Mouse (Mus musculus) mouse embryonic stem cell (cell line): Measurements from ENCODE around the gene Zfp768.
"Not testable (repeated sequence)": the region's sequence is repeated elsewhere in the genome, so short reads cannot be mapped to it uniquely, and the experiment has no call there.

ENCODE experiments used
- in situ Hi-C, 2 experiments: fragments of 300-500 bp; cut with MboI; formaldehyde crosslinking; loops; 1 replicate in 1 of 2; 3 replicates in 1 of 2; pipeline ENCODE4 v1.14.3; 2019 to 2020; ENCODE audit warnings: low sequenced_read_pairs in 2 of 2, low pct_unique_long_range_greater_than_20kb in 1 of 2, mixed read lengths in 1 of 2; ENCODE audit not compliant: unreplicated experiment in 1 of 2

Gene Zfp768

DNA sequence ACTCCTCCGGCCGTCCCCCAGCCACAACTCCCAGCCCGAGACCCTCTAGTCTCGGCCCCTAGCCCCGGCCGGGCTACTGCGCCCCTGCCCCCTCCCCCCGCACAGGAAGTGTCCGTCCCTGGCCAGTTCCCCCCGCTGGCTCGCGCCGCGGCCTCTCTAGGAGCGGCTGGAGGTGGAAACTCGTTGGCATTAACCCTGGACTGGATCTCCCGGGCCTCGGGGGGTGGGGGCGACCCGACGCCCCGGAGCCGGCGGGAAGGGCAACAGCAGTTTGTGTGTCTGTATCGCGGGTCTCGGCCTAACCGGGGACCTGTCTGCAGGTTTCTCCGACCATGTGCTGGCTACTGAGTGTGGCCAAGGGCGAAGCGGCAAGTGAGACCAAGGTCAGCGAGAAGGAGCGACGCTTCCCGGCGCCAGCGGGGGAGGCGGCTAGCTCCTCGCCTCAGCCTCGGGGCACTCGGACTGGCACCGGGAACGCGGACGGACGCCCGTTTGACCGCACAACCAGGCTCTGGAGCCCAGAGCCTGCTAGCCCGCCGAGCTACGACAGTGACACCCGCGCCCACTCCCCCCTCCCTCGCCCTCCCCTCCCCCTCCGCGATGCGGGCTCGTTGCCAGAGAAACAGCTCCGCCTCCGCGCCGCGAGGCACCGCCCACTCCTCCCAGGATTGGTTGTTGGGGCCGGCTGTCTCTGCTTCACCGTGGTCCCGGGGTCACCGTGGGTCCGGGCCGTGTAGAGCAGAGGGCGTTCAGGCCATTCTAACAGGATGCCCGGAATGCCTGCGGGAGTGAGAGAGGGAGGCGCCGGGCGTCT, at the start of gene Zfp768:
Gene Zfp768, minus strand, starts transcription at position 78 of the 814 bp plus-strand sequence.
- in situ Hi-C loops = no loop called here

DNA sequence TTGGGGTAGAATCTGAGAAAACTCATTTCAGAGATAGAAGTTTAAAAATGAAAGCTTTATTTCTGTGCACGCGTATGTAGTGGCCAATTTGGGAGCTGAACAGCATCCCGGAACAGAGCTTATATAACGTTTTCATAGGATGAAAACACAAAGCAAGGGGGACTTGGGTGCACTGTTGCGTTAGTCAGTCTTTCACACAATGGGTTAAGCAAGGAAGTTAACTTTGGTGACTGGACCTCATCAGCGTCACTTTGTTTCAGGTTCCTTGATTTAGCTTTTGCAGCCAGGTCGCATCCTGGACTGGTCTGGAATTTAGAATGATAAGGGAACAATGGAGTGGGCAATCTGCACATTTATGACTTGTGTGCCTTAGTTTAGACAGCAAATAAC, 48.5 kb upstream of the Zfp768 start:
- in situ Hi-C loops = no loop called here

DNA sequence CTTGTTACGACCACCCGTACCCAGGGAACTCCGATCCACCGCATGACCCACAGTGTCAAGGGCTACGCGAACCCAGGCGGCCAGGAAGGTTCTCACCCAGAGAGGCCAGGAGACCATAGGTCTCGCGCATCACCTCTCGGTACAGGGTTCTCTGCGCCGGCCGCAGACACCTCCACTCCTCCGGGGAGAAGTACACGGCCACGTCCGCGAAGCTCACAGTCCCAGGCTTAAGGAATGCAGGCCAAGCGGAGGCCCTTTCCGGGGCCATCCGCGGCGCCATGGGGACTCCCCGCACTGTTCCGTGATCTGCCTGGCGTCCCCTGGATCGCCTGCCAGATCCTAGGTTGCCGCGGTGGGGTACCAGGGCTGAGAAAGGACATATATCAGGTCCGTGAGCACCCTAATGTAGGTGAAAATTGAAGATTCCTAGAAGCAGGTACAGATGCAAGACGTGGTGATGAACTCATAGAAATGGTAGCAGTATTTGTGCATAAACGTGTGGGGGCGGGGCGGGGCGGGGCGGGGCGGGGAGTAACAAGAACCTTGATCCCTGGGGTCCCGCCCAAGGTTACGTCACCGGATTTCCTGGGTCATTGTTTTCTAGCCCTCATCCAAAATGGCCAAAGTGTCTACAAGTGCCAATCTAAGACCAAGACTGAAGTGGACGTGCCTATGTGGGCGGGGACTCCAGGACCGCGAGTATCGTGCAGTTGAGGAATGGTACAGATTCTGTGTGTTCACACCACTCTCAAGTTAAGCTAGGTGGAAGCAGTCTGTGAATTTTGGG, 48.0 kb upstream of the Zfp768 start, which contains the start of gene E430018J23Rik:
Gene E430018J23Rik, minus strand, starts transcription at position 473 of the 787 bp plus-strand sequence.
- in situ Hi-C loops = no loop called here

DNA sequence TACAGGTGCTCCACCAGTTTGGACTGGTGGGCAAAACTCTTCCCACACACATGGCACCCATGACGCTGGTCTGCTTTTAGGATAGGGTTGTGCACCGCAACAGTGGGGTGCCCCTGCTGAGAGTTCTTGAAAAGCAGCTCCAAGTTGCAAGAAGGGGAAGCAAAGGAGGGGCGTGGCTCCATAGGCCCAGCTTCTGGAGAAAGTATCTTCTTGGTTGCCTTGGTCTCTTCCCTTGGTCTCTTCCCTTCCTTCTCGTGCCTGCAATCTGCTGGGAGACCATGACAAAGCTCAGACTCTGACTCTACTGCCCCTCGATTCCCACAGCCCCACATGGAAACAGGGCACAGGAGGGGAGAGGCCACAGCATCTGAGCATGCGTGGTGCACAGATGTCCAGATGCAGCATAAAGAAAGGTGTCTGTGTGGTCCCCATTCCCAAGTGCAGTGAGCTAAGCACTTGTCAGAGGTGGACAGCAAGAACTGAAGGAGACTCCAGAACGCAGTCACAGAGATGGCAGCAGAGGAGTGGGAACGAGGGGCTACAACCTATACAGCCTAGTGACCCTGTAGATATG, 46.9 kb upstream of the Zfp768 start:
- in situ Hi-C loops = no loop called here

DNA sequence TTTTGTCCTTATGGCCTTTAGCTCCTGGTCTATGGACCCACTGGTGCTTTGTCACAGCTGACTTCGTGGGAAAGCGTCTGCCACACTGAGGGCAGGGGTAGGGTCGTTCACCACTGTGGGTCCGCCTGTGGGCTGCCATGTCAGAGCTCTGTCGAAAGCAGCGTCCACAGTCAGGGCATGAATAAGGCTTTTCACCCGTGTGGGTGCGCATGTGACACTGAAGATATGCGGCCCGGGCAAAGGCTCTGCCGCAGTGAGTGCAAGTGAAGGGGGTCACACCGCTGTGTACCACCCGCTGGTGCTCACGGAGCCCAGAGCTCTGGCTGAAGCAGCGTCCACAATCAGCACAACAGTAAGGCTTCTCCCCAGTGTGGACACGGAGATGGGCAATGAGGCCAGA, 46.1 kb upstream of the Zfp768 start:
- in situ Hi-C loops = no loop called here

DNA sequence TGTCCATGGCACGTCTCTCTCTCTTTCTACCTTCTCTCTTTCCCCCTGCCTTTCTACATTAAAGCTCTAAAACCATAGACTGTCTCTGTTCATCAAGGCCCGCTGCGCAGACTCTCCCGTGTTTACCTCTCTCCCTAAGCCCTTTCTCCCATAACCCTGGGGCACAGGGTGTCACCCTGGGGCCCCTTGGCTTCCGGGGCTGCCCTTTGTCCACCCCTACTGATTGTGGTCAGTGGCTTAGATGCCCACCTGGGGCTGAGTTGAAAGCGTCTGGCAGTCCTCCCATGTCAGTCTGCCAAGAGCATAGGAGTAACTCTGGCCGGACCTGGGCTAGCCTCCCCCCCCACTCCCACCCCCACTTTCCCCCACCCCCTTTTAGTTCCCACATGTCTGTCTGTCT, 44.9 kb upstream of the Zfp768 start:
- in situ Hi-C loops = no loop called here

DNA sequence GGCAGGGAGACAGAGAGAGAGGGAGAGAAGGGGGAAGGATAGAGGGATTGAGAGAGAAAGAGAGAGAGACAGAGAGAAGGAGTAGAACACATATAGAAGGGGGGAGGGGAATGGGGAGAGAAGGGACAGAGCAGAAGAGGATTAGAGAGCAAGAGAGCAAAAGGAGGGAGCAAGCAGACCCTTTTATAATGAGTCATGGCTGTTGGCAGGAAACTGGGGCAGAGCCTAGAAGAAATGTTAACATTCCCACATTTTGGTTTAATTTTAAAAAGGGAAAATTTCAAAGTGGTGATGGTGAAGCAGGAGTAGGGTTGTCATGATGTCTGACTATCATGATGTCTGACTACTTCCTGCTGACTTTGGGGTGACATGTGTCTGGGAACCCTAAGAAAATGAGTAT, 42.8 kb upstream of the Zfp768 start:
- in situ Hi-C loops = not testable (repeated sequence)

DNA sequence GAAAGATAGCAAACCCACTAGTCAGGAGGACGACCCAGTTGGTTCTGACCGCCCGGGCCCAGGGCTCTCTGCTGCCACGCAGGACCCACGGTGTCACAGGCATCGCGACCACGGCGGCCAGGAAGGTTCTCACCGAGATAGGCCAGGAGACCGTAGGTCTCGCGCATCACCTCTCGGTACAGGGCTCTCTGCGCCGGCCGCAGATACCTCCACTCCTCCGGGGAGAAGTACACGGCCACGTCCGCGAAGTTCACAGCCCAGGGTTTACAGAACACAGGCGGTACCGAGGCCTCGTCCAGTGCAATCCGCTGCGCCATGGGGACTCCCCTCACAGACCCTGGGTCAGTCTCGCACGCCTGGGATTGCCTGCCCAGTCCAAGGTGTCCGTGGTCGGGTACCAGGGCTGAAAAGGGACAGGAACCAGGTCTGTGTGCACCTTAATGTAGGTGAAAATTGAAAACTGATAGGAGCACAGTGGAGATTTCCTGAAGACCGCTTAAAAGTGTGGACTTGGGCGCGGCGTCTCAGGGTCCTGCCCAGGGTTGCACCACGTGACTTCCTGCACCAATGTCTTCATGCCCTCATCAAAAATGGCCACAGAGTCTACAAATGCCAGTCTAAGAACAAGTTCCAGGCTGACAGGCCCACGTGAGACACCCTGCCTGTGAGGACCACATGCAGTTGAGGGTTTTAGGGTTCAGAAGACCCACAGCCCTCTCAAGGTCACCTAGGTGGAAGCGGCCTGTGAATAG, 41.4 kb upstream of the Zfp768 start, which contains the start of gene 9130019O22Rik:
Gene 9130019O22Rik, minus strand, starts transcription at position 526 of the 752 bp plus-strand sequence.
- in situ Hi-C loops = no loop called here

DNA sequence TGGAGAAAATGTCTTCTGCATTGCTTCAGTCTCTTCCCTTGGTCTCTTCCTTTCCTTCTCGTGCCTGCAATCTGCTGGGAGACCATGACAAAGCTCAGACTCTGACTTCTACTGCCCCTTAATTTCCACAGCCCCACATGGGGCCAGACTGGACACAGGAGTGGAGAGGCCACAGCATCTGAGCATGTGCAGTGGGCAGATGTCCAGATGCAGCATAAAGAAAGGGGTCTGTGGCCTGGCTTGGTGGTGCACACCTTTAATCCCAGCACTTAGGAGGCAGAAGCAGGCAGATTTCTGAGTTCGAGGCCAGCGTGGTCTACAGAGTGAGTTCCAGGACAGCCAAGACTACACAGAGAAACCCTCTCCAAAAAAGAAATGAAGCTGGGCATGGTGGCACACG, 40.2 kb upstream of the Zfp768 start:
- in situ Hi-C loops = not testable (repeated sequence)

DNA sequence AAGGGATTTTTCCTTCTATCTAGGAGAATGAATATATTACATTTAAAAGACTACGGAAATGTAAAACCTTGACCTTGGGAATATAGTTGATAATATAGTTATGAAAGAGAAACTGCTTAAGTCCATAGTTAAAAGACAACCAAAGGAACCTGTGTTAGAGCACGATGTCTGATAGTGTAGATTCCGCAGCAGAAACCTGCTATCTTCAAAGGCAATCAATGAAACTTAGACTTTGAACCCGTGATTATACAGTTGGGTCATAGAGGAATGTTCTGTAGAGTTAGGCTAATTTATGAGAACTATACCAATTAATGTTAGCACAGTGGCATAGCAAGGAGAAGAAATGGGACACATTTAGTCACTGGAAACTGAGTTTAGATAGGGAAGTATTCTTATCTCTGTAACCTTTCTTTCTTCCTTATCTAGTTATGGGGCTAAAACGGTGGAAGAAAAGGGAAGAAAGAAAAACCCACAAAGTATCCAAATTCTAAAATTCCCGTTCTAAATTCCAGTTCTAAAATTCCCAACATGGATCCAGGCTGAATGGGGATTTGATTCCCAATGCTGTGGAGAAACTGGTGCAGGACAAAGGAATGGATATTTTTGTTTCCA, 33.0 kb upstream of the Zfp768 start:
- in situ Hi-C loops = no loop called here

DNA sequence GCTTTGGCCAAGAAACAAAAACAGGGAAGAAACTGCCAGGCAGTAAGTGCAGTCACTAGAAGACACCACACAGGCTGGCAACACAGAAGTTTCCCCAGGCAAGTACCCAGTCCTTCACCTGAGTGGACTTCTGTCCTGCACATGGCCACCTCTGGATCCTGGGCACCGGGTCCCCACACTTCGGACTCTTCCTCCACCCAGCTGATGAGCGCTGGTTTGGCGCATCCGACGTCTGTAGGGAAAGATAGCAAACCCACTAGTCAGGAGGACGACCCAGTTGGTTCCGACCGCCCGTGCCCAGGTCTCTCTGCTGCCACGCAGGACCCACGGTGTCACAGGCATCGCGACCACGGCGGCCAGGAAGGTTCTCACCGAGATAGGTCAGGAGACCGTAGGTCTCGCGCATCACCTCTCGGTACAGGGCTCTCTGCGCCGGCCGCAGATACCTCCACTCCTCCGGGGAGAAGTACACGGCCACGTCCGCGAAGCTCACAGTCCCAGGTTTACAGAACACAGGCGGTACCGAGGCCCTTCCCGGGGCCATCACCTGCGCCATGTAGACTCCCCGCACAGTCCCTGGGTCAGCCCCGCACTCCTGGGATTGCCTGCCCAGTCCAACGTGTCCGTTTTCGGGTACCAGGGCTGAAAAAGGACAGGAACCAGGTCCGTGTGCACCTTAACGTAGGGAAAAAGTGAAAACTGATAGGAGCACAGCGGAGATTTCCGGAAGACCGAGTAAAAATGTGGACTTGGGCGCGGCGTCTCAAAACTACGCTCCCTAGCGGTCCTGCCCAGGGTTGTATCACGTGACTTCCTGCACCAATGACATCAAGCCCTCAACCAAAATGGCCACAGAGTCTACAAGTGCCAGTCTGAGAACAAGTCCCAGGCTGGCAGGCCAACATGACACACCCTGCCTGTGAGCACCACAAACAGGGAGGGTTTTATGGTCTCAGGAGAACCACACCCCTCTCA, 30.2 kb upstream of the Zfp768 start, which contains the start of gene Zfp747:
Gene Zfp747, minus strand, starts transcription at position 780 of the 975 bp plus-strand sequence.
- in situ Hi-C loops = not testable (repeated sequence)

DNA sequence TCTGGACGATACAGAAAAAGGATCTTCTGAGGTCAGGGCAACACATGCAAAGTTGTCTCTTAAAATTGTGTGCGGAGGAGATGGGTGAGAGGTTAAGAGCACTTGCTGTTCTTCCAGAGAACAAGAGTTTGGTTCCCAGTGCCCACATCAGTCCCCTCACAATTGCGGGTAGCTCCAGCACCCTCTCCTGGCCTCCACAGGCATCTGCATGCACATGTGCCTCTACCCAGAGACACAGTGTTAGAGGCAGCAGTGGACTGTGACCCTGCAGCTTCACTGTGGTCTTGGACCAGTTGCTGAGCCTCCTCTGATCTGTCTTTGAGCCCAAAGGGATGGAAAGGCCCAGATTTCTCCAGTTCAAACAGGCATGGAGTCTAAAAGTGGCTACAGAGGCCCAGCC, 26.5 kb upstream of the Zfp768 start:
- in situ Hi-C loops = not testable (repeated sequence)

DNA sequence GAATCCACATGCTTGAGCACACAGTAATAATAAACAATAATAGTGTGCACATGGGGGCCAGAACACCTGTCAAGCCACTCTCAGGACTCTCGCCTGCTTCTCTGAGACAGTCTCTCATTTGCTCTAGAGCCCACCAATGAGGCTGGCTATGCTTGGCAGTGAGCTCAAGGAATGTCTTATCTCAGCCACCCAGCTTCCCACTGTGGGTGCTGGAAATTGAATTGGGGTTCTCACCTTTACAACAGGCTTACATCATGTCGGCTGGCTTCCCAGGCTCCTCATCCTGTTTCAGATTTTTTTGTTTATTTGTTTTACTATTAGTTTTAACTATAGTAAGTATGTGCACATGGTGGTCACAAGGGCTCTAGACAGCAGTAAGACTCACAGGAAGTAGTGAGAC, 25.8 kb upstream of the Zfp768 start:
- in situ Hi-C loops = no loop called here

DNA sequence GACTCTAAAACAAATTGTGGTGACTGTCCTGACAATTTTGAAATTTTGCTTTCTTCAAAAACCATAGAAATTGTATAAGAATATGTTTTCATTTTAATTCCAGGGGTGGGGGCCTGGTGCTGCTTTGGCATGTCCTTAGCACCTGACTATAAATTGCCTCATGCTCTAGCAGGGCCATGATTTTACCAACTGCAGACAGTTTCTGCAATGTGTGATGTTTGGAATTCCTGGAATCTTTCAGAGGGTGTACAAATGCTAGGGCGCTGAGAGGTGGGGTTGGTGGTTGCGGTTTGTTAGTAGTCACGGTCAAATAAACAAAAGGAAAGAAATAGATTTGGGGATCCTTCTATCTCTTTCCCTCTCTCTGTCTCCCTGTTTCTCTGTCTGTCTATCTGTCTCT, 20.9 kb upstream of the Zfp768 start:
- in situ Hi-C loops = no loop called here

DNA sequence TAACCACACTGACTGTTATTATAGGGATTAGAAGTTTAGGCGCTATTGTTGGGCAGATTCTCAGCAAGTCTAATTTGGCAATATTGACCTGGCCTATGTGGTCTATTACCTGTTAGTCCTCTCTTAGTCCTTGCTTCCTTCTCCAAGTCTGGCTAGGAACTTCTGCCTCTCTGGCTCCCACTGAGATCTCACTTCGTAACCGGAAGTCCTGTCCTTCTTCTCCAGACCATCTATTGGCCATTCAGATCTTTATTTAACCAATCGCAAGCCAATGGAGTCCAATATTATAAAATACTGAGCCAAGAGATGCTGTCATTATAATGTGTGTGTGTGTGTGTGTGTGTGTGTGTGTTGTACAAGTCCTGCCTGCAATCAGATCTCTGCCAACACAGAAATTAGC, 18.8 kb upstream of the Zfp768 start:
- in situ Hi-C loops = loop anchor here in 1 of 2 experiments (5.0 kb wide), 1 partner anchor 38 kb away; no protein-coding TSS in a partner anchor

DNA sequence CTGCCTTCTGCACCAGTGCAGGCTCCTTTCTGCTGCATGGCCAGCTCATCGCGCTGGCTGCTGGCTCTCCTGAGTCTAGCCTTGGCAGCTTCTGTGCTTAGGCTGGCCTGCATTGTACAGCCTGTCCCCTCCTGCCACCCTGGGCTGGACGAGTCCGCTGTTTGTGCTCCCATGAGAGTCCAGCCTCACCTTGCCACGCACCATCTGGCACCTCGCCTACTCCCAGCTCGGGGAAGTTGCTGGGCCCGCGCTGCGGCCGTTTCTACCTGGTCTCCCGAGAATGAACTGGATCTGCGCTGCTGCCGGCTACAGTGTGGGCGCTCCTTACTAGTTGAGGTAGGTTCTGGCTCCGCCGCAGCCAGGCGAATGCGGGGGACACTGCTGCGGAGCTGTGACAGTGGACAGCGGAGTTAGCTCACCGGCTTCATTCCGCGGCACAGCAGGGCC, 18.1 kb upstream of the Zfp768 start:
- in situ Hi-C loops = loop anchor here in 1 of 2 experiments (5.0 kb wide), 1 partner anchor 39 kb away; no protein-coding TSS in a partner anchor

DNA sequence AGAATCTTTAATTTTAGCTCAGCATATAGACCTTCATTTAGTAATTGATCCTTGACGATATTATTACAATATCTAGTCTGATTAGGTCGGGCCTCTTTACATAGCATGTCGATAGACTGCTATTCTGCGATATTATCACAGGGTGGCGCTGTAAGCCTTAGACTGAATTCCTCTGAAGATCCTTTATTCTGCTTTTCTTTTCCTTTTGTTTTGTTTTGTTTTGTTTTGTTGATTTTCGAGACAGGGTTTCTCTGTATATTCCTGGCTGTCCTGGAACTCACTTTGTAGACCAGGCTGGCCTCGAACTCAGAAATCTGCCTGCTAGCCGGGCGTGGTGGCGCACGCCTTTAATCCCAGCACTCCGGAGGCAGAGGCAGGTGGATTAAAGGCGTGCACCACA, 17.0 kb upstream of the Zfp768 start:
- in situ Hi-C loops = loop anchor here in 1 of 2 experiments (5.0 kb wide), 1 partner anchor 40 kb away; no protein-coding TSS in a partner anchor
